Mouse (Mus musculus) ES-Bruce4 (cell line): Measurements from ENCODE around the gene Lhx3. TPM values are rescaled to one million over a fixed set of nuclear protein-coding genes. Genes with fewer than 3 reads are reported as not detected.

Source experiments
- H3K27ac ChIP-seq: 2 replicates; pipeline ENCODE4 v1.5.1; 2012; ENCODE audit warnings: low read length, inconsistent platforms; ENCODE audit not compliant: insufficient read depth
- H3K27me3 ChIP-seq: 2 replicates; pipeline ENCODE4 v1.6.1; 2012; ENCODE audit warnings: mild to moderate bottlenecking, low read length, inconsistent platforms; ENCODE audit not compliant: control insufficient read depth, poor library complexity, insufficient read depth, severe bottlenecking
- H3K36me3 ChIP-seq: 2 replicates; pipeline ENCODE4 v1.6.1; 2012; ENCODE audit warnings: inconsistent platforms, mild to moderate bottlenecking, low read length, moderate library complexity; ENCODE audit not compliant: control insufficient read depth, poor library complexity, insufficient read depth, severe bottlenecking
- H3K4me1 ChIP-seq: one replicate; pipeline ENCODE4 v1.8.1; 2011; ENCODE audit warnings: low read length; ENCODE audit not compliant: control insufficient read depth, insufficient read depth
- H3K4me3 ChIP-seq: 2 replicates; pipeline ENCODE4 v1.5.1; 2011; ENCODE audit warnings: low read depth, mild to moderate bottlenecking, low read length
- H3K9ac ChIP-seq: 2 replicates; pipeline ENCODE4 v1.6.1; 2012; ENCODE audit warnings: low read depth, mild to moderate bottlenecking, inconsistent platforms; ENCODE audit not compliant: poor library complexity, severe bottlenecking
- H3K9me3 ChIP-seq: replicated peaks from 2 replicates; pipeline ENCODE4 v1.6.1; 2012; ENCODE audit warnings: mild to moderate bottlenecking, low read length, inconsistent platforms; ENCODE audit not compliant: control insufficient read depth, poor library complexity, insufficient read depth, severe bottlenecking
- CTCF ChIP-seq: IDR thresholded peaks from one replicate; pipeline ENCODE4 v1.8.1; 2011; ENCODE audit warnings: low read depth, low read length
- EP300 ChIP-seq: IDR thresholded peaks from 2 replicates; pipeline ENCODE4 v1.6.1; 2011; ENCODE audit warnings: low read depth, low read length; ENCODE audit not compliant: insufficient read depth
- POLR2A ChIP-seq: IDR thresholded peaks from one replicate; pipeline ENCODE4 v1.8.1; 2011; ENCODE audit warnings: low read length; ENCODE audit not compliant: insufficient read depth
- polyA plus RNA-seq: library from polyadenylated mRNA; stranded (reverse); fragments of >200 nt; gene quantifications from 2 replicates; pipeline ENCODE4 v1.2.4, GENCODE M21; 2011; ENCODE audit warnings: low read depth; ENCODE audit not compliant: missing spikeins, insufficient read depth, insufficient read length

Lhx3 gene
- polyA plus RNA-seq, 1 experiment, result not detected

DNA sequence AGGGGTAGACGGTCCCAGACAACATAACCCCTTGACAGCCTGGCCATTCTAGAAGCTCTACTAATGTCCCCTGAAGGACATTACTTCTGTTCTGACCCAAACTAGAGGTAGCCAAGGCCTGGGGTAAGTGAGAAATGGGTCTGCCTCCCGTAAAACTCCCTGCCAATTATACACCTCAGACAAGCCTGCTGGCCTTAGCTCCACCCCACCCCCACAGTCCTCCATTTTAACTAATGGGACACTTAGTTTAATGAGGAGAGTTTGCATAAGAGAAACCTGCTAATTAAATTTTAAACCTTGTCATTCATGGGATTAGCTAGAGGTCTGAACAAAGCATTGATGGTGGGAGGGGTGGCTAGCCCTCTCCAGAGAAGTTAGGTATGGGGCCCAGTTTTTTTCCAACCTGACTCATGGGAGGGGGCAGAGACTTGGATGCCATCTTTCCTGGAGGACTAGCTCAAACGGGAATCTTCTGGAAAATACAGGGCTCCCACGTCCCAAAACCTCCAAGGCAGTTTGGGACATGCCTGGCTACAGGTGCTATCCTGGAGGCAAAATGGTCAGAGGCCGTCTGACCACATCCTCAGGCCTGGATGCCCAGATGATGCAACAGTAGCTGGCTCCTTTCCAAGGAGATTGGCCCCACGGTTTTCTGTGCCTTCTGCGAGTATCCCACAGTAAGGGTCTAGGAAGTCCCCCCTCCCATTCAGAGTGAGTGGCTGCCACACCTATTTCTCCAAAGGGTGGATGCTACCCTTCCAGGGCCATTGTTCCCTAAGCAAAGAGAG is 13.3 kb downstream of the Lhx3 start:
- TF ChIP-seq EP300, result no peak
- no peak for TF ChIP-seq POLR2A
- no peak for TF ChIP-seq CTCF
- H3K4me3 ChIP-seq, result no peak overlapping the region
- H3K4me1 ChIP-seq, result peaks cover 11% of the 10 kb centered on the region
- H3K9ac ChIP-seq, result no peak overlapping the region
- no peak overlapping the region for H3K27ac ChIP-seq
- H3K36me3 ChIP-seq, result no peaks in the 10 kb centered on the region
- no peaks in the 10 kb centered on the region for H3K27me3 ChIP-seq
- no peaks in the 10 kb centered on the region for H3K9me3 ChIP-seq

DNA sequence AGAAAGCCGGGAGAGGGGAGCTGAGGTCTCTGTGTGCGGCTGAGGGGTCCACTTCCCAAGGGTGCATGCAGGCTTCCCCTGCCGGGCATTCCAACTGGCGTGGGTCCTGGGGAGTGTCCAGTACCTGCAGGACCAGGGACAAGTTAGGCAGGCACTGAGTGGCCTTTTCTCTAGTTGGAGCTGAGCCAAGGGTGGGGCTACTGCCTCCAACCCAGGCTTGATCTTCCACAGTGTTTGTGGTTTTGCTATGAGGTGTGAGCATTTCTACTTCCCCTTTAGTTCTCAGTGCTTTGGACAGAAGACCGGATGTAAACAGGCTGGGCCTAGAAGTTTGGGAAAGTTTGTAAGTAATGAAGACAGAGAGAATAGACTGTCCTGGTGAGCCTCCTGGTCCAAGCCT is 19.6 kb downstream of the Lhx3 start:
- Histone ChIP-seq H3K4me1 (no peaks in the 10 kb centered on the region), H3K4me3 (no peak overlapping the region), H3K36me3 (no peaks in the 10 kb centered on the region), H3K27me3 (no peaks in the 10 kb centered on the region), H3K9ac (no peak overlapping the region), H3K27ac (no peak overlapping the region), H3K9me3 (no peaks in the 10 kb centered on the region)
- TF ChIP-seq EP300 (no peak), CTCF (no peak), POLR2A (no peak)

- Histone ChIP-seq H3K9ac (no peak overlapping the region), H3K9me3 (no peaks in the 10 kb centered on the region), H3K27ac (no peak overlapping the region), H3K27me3 (no peaks in the 10 kb centered on the region), H3K4me3 (no peak overlapping the region), H3K36me3 (no peaks in the 10 kb centered on the region), H3K4me1 (no peaks in the 10 kb centered on the region)
- TF ChIP-seq POLR2A (no peak), EP300 (no peak), CTCF (no peak)
Observed at GRCm38 (mm10) chr2:26184352-26184751, 23.7 kb downstream of the Lhx3 start.

GRCm38 (mm10) chr2:26182646-26183045 is 25.4 kb downstream of the Lhx3 start:
- no peaks in the 10 kb centered on the region for H3K27me3 ChIP-seq
- TF ChIP-seq POLR2A, result no peak
- no peak for TF ChIP-seq EP300
- peak; percentile 95 for TF ChIP-seq CTCF
- no peaks in the 10 kb centered on the region for H3K4me1 ChIP-seq
- H3K36me3 ChIP-seq, result no peaks in the 10 kb centered on the region
- no peak overlapping the region for H3K27ac ChIP-seq
- no peaks in the 10 kb centered on the region for H3K9me3 ChIP-seq
- H3K4me3 ChIP-seq, result no peak overlapping the region
- H3K9ac ChIP-seq, result no peak overlapping the region

GRCm38 (mm10) chr2:26177189-26177588 is 30.9 kb downstream of the Lhx3 start:
- no peaks in the 10 kb centered on the region for H3K9me3 ChIP-seq
- H3K27ac ChIP-seq, result no peak overlapping the region
- H3K4me1 ChIP-seq, result no peaks in the 10 kb centered on the region
- H3K27me3 ChIP-seq, result no peaks in the 10 kb centered on the region
- TF ChIP-seq POLR2A, result no peak
- no peak overlapping the region for H3K9ac ChIP-seq
- no peak overlapping the region for H3K4me3 ChIP-seq
- no peaks in the 10 kb centered on the region for H3K36me3 ChIP-seq

GRCm38 (mm10) chr2:26176731-26177130 is 31.4 kb downstream of the Lhx3 start:
- Histone ChIP-seq H3K36me3 (no peaks in the 10 kb centered on the region), H3K9me3 (no peaks in the 10 kb centered on the region), H3K4me1 (peaks cover 4% of the 10 kb centered on the region), H3K9ac (no peak overlapping the region), H3K27me3 (no peaks in the 10 kb centered on the region), H3K4me3 (no peak overlapping the region), H3K27ac (no peak overlapping the region)
- no peak for TF ChIP-seq EP300
- no peak for TF ChIP-seq POLR2A
- TF ChIP-seq CTCF, result no peak
